Mouse (Mus musculus) megakaryocyte progenitor cell, adult 5-6 weeks (primary cell): ENCODE measurements around the gene Lyl1. TPM values are rescaled to one million over a fixed set of nuclear protein-coding genes. Genes with fewer than 3 reads are reported as not detected.

Experiments used
- ATAC-seq: replicated peaks from 2 replicates; pipeline ENCODE4 v1.8.0; 2016; ENCODE audit warnings: mild to moderate bottlenecking, moderate TSS enrichment, inconsistent platforms; ENCODE audit not compliant: poor library complexity
- total RNA-seq, 2 experiments: library from RNA; stranded (forward) in 1 of 2; stranded (reverse) in 1 of 2; fragments of 157-497, 149-512 nt in 1 of 2; fragments of 200-1000 nt in 1 of 2; gene quantifications; 2 replicates each; pipeline versions ENCODE4 v1.2.3 to v1.2.4; 2015 to 2017

Gene Lyl1
- total RNA-seq (2015) (56.3 and 72.0 TPM in 2 replicates), total RNA-seq (2017) (58.0 and 65.6 TPM in 2 replicates)

DNA sequence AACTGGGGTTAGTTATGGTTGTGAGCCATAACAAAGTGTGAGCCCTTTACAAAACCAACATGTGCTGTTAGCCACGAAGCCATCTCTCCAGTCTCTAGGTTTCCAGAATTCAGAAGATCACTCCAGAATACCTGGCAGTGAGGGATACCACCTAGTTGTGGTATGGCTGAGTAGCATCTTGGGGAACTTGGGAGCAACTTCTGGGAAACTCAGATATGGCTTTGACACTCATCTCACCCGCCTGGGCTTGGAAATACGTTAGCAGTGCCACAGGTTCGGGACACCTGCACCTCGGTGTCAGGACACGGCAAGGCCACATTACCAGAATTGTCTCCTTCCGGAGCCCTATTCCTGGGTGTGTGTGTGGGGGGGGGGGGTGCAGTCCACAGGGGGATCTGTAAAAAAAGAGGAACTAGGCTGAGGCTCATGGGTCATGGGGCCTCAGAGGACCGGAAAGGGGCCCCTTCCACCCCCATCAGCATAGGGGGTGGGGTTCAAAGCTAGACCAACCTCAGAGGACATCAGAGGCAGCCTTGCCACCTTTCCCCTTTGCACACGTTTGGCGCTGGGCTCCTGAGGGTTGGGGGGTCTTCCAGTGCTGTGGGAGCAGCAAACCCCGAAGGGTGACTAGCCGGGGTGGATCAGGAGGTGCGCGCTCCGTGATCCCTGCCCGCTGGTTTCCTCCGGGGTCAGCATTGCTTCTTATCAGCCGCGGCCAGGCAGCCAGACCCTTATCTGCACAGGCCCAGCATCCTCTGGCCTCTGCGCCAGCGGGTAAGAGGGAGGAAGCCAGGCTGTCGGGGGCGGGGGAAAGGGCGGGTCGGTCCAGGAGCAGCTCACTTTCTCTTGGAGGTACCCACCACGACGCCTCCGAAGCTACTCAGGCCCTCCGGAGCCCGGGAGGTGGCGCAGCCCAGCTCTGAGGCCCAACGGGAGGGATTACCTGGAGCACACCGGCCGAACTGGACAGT is at the start of gene Lyl1:
Gene Lyl1 (plus strand): TSS at position 517 of the 971 bp plus-strand sequence.
- peak; percentile 49 for ATAC-seq

DNA sequence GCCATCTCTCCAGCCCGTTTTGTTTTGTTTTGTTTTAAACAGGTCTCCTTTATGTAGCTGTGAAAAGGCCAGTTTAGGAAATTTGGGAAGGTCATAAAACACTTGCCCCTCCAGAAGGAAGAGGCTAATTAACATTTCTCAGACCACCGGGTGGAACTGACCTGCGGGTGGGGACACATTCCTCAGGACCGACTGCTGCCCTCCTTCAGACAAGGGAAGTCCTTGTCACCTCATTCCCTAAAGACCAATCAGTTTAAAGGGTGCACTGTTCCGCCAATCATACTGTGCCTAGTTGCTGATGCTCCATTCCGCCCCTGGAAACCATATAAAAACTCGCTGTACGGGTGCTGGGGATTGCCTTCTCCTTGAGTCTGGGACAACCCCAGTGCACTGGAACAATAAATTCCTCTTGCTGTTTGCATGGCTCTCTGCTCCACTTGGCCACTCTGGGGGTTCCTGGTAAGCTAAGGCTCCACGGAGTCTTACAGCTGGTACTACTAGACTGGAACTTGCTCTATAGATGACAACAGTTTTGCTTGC is 48.1 kb upstream of the Lyl1 start:
- no peak for ATAC-seq

DNA sequence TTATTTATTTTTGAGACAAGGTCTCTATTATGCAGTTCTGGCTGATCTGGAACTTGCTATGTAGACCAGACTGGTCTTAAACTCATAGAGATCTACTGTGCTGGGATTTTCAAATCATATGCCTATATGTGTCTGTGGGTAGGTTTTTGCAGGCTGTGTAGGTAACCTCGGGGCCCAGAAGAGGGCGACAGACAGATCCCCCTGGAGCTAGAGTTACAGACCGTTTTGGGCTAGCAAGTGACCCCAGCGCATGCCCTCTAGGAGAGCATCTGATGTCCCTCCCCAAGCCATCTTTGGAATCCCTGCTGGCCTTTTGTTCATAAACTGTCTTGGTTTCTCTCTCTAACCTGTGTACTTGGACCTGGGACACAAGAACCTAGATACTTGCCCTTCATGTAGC is 46.7 kb upstream of the Lyl1 start:
- no peak for ATAC-seq

DNA sequence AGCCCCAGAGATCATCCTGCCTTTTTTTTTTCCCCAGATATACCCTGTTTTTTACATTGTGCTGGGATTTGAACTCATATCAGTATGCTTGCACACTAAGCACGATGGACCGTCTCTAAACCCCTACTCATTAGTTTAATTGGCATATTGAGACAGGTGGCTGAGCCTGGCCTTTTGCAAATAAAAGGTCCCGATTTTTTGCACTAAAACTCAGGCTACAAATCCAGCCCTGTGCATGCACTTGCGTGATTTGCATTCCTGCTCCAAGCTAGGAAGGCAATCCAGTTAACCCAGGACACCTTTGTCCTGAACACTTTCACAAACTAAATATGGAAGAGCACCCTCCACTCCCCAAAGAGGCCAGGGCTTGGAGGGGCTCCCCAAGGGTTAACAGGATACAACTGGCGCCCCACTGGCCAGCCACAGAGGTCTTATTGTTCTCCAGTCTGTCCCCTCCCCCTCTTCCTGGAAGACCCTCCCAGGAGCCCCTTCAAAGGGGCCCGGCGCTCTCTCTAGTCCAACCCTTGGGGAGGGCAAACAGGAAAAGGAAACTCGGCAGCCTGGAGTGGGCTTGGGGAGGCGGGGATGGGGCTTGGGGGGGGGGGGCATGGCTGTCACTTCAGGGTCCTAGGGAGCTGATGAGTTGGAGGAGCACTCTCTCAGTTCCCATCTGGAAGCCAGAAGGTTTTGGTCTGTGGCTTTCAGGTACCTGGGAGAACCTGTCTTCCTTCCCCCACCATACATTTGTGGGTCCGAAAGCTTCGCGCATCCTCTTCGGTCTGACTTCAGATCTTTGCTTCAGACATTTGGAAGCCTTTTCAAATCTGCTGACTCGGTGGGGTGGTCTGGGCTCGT is 45.7 kb upstream of the Lyl1 start:
- ATAC-seq: no peak

DNA sequence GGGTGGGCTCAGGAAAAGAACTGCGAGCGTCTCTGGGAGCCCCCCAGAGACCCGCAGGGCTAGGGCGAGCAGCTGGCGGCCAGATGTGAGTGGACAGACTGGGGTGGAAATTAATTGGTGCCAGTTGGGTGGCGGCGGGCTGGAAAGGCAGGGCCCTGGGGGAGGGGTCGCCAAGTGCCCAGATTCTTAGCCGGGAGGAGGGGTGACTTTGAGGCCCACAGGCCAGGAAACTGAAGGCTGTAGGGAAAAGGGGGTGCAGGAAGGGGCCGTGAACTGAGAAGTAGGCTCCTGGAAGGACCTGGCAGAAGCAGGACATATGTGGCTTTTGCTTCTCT is 45.1 kb upstream of the Lyl1 start:
- ATAC-seq: no peak

DNA sequence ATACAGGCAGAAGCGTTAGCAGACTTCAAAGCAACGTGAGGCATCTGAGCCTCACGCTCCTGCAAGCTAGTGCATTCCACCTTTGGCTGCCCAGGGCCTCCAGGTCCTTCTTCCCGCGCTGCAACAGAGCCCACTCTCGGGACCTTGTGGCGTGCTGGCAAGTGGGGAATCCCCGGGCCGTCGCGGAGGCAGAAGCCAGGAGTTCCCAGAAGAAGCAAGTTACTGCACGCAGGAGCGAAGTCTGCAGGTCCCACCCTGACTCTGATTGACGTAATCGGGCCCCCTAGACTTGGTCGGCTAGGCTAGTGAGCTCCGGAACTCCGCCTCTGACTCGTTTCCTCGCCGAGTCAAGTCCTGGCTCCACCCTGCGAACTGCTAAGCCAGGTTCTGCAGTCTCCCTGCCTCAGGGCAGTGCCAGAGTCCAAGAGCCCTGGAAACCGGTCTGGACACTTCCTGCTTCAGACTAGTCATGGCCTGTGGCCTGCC is 44.6 kb upstream of the Lyl1 start:
- peak; percentile 59 for ATAC-seq

DNA sequence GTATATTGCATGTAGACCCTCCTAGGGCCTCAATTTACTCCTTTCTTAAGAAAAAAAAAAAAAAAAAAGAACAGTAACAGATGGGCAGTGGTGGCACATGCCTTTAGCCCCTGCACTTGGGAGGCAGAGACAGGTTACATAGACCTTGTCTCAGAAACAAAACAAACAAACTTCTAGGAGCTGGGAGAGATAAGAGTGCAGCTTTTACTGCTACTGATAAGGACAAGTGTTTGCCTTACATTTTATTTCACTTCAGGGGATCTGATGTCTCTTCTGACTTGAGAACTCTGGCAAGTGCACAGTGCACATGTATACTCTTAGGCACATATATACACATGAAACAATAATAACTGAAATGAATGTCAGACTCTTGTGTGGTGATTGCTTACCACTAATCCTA is 44.1 kb upstream of the Lyl1 start:
- ATAC-seq: no peak

DNA sequence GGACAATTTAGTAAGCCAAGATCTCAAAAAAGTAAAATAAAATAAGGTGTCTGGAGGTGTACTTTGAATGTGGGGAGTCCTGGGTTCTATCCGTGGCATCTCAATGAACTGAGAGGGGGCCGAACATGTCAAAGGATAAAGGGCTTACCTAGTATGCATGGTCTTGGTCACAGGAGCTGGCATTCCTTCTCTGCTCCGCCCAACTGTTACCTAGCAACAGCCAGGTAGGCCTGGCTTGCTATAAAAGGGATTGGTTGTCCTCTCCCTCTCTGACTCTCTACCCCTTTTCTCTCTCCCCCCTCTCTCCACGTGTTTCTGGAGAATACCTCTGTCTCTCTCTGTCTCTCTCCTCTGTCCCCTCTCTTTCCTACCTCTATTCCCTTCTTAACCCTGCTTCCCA is 43.6 kb upstream of the Lyl1 start:
- ATAC-seq: no peak

DNA sequence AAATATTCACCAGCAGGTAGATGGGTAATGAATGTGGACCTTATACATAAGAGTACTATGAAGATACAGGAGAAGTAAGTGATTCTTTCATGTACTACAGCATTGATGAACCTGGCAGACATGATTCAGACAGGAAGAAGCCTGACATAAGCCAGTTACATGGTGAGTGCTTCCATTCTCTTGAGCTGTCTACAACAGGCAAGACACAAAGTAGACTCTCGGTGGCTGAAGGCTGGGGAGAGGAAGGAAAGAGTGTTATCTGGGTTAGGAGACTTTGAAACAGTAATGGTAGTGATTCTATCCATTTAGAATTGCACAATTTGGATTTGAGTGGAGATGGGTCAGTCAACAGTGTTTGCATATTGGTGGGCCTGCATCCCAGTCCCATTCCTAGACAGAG is 42.3 kb upstream of the Lyl1 start:
- ATAC-seq: no peak

DNA sequence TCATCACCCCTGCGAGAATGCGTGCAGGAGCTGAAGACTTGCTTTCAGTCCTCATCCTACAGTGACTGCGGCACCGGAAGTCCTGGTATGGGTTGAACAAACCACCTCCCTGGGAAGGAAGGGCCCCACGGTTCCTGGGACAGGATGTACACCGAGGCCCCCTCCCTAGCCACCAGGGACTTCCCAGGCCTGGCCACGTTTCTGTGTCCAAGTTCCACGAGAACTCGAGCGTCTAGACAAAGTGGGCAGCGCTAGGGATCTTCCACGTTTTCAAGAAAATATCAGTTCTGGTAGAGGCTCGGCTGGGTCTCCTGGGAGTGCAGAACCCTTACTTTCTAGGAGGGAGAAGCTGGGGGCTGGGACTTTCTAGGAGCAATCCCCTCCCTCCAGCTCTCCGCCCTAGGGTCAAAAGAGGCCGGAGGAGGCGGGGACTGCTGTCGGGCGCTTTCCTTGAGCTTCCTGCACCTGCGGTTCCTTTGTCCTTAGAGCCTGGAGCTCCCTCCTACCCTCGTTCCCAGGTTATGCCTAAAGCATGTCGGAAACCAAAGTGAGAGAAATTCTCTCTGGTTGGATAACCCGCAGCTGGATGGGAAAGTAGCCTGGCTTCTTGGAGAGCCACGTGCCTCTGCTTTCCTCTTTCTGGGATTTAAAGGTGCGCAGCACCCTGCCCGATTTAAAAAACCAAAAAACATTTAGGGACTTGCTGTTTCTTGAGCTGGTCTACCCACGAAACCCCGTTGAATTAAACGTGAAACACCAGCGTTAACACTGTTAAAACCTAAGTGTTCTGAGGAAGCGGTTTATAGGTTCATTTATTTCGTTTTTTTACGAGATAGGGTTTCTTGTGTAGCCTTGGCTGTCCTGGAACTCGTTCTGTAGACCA is 41.1 kb upstream of the Lyl1 start:
- ATAC-seq: peak; percentile 8; the same call in 1 of the 2 replicates

DNA sequence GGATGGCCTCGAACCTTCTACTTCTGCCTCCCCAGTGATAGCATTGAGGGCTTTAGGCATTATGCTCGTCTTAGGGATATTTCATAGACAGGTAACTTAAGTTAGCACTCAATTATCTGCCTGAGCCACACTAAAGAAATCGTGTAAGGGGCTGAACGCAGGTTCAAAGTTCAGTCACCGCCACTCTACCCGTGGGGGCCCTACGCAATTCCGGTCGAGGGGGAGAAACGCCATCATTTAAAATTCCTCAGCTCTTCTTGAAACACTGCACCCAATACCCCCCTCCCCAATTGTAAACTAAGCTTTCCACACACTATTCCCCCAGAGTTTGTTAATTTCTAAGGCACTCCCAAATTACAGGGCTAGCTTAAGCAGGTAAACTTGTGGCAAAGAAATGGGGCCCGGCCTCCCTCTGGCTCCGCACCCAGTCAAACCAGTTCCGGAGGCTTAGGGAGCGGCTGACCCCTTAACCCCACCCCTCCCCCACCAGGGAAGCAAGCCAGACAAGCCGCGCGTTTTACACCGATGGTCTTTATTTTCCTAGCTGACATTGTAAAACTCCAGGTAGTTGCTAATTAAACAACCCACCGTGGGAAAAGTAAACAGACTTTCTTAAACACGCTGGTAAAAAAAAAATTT is 40.3 kb upstream of the Lyl1 start:
- ATAC-seq: no peak

DNA sequence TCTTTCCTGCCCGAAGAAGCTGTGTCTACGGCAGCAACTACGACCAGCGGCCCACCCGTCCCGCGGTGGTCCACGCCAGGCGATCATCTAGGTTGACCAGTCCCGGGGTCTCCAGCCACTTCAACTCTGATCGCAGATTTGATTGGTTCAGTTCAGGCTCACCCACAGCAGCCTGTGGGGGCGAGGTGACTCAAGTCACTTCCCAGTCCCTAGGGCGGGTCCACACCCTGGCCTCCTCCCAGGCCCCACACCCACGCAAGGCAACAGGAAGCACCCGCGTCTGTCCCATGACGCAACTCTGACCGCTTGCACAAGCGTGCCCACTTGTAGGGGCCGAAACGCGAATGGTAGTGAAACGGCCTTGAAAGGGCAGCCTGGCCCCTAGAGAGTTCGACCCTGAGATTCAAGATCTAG is 39.8 kb upstream of the Lyl1 start:
- ATAC-seq: peak; percentile 30

DNA sequence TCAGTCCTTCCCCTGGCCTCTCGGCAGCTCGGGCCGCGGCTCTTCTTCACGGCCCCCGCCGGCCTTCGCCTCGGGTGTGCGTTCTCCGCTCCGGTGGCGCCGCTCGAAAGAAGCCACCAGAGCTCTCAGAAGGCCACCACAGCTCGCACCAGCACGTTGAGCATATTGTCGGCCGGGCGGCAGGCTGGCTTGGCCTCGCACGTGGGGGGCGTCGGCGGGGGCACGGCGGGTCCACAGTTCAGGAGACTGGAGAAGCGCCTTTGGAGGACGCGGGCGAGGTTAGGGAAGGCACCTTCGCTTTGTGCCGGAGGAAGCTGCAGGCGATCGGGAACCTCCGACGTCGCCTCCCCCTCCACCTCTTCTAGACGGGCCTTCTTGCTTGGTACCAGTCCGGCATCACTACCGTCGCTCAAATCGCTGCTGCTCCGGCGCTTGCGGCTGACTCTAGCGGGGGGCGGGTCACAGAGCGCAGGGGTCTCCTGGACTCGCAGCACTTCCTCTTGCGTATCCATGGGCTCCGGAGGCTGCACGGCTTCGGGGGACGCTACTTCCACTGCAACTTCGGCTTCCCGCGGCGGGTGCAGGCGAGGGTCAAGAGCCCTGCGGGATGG is 39.2 kb upstream of the Lyl1 start:
- ATAC-seq: peak; percentile 10; the same call in 1 of the 2 replicates

DNA sequence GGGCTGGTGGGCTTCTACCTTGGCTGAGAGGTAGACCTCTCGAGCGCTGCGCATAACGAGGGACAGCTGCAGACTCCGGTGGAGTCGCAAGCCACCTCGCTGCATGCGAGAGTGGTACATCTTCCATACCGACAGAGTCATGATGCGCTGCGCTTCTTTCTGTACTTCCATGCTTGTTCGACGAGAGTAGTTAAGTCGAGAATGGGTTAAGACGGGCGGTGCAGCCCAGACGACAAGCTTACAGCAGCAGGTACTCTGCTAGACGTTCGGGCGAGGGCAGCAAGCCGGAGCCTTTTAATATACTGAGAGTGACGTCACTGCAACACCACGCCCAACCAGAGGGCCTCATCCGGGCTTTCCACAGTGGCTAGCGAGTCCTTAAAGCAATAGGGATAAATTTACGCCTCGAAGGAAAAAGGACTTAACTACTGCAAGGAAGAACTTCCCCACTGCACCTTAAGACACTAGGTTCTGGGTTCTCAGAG is 38.6 kb upstream of the Lyl1 start, which contains the start of gene Ier2:
Gene Ier2 (minus strand): TSS at position 272 of the 485 bp plus-strand sequence.
- peak; percentile 42 for ATAC-seq

DNA sequence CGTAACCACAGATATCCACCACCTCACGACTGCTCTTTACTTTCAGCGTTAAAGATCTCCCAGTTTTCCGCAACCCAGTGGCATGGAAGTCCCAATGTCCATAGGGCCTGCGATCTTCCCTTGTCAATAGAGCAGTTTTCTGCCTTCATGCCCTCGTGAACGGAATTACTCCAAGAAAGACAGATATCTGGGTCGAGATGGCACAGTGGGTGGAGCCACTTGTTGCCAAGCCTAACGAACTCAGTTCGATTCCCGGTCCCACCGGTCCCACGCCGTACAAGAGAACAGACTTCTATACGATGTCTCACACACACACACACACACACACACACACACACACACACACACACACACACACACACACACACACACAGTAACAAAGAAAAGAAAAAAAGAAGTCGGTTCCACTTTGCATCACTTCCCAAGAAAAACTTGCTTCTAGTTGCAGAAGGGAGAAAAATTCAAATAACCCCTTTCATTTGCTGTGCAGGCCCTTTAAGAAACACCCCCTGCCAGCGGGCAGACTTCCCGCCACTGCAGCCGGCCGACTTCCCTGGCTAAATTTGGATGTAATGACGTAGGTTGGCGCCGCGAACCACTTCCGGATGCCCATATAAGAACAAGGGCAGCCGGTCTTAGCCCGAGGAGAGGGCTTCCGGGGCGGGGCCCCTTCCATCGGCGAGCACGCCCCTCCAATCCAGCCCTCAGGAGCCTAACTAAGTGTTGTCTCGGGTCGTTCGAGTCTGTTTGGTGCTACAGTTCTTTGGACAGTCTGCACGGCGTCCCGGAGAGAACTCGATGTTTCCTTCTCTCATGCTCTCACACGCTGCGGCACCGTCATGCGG is 37.6 kb upstream of the Lyl1 start:
- ATAC-seq: peak; percentile 45

DNA sequence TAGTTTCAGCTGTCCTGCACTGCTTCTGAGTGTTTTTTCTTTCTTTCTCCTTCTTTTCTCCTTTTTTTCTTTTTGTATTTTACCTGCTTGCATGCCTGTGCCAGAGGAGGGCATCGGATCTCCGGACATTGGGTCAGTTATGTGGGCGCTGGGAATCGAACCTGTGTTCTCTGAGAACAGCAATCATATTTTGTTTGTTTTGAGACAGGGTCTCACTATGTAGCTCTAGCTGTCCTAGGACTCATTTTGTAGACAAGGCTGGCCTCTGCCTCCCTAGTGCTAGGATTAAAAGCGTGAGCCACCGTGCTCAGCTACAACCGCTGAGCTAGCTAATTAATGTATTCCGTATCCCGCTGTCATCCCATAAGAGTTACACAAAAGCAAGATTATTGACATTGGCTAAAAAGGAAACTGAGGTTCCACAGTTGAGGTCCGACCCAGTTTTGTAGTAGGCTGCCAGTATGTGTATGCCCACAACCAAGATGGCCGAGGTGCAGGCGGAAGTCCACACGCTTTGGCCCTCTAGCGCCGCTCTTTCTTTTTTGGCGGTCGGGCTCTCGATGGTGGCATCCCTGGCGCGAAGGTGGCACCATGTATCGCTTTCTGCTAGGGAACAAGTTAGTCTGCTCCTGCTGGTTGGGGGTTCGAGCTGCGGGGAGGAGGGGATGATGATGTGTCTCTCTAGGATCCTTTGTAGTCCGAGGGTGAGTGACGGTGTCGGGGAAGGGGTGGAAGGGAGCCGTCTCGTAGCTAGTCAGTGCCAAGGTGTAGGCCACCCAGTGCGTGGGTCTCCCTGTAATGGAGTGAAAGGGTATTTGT is 36.5 kb upstream of the Lyl1 start:
- ATAC-seq: peak; percentile 24

DNA sequence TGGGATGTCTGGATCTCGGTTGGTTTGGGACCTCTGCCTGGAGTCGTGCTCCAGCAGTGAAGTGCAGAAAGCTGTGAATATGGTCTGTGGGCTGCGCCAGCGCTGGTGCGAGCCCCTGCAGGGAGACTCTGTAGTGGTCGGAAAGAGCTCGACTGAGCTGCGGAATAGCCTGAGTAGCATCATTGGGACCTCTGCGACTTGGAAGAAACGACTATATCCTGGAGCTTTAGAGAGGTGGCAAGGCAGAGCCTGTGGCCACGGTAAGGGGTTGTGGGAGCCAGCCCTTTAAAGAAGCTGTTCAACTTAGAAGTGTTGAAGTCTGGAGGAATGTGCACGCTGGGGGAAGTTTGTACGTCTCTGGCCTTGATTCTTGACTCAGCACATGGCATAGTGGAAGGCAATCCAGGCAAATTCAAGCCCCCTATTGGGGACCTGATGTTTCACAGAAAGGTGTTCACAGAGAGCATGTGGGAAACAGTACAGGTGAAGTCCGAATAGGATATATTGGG is 35.8 kb upstream of the Lyl1 start:
- no peak for ATAC-seq
